Mouse (Mus musculus) kidney, adult 10 weeks (tissue): ENCODE results near the gene Birc5. TPM values are rescaled to one million over a fixed set of nuclear protein-coding genes. Genes with fewer than 3 reads are reported as not detected.

Experiments
- polyA plus RNA-seq: library from polyadenylated mRNA; stranded (reverse); fragments of 350-450 nt; fragmentation: Illumina TruSeq; extraction: RNeasy Lipid Tissue Mini Kit (QIAGEN cat#74804); gene quantifications from one replicate; pipeline ENCODE4 v1.2.3, GENCODE M21; 2014; ENCODE audit warnings: low read depth, low replicate concordance

Gene Birc5
- polyA plus RNA-seq: 0.57 TPM

DNA sequence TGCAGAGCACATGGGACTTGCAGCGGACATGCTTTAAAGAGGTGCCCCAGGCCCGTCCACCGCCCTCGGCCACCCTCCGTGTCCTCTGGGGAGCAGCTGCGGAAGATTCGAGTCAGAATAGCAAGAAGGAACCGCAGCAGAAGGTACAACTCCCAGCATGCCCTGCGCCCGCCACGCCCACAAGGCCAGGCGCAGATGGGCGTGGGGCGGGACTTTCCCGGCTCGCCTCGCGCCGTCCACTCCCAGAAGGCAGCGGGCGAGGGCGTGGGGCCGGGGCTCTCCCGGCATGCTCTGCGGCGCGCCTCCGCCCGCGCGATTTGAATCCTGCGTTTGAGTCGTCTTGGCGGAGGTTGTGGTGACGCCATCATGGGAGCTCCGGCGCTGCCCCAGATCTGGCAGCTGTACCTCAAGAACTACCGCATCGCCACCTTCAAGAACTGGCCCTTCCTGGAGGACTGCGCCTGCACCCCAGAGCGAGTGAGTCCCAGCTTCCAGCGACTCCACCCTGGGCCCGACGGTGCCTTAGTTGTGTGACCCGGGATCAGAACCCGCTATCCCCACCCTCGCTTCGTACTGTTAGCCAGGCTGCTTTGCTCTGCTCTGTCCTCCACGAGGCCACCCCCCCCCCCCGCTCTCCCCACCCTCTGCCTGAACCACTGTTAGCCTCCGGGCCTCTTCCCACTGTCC lies at the start of gene Birc5:
Gene Birc5 (plus strand): TSS at position 267 of the 687 bp plus-strand sequence.

DNA sequence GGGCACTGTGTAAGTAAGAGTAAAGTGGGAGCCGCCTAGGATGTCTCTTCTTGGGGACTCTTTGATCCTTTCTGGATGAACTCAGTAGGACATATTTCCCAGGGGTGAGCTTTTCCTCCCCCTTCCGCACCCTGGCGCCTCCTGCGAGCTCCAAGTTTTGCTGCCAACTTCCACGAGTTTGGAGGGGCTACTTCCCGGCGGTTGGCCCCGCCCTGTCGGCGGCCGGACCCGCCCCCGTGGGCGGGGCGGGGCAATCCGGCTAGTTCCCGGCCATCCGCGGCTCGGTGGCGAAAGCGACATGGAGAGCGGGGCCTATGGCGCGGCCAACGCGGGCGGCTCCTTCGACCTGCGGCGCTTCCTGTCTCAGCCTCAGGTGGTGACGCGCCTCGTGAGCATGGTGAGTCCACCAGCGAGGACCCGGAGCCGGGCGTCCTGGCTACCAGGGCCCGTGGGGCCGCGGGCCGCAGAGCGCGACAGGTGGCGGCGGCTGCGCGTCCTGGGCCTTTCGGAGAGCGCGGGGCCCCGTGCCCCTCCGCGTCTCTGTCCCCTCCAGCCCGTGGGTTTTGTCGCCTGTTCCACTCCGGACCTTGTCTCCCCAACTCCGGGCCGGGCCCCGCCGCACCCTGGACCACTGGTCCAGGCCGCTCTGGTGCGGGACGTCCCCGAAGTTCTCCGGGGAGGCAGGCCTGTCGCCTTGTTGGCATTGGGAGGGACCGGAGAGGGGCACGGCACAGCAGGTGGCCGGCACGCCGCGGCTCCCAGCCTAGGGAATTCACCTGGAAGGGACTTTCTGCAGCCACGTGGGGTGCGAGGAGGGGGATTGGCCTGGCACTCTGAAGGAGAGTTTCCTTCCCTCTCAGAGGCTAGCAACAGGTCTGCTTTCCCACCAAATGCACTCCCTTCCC lies 39.4 kb upstream of the Birc5 start, which contains the start of the genes Gm20708 and Syngr2:
Gene Gm20708 (plus strand): TSS at position 262 of the 905 bp plus-strand sequence.
Gene Syngr2 (plus strand): TSS at position 262 of the 905 bp plus-strand sequence.

DNA sequence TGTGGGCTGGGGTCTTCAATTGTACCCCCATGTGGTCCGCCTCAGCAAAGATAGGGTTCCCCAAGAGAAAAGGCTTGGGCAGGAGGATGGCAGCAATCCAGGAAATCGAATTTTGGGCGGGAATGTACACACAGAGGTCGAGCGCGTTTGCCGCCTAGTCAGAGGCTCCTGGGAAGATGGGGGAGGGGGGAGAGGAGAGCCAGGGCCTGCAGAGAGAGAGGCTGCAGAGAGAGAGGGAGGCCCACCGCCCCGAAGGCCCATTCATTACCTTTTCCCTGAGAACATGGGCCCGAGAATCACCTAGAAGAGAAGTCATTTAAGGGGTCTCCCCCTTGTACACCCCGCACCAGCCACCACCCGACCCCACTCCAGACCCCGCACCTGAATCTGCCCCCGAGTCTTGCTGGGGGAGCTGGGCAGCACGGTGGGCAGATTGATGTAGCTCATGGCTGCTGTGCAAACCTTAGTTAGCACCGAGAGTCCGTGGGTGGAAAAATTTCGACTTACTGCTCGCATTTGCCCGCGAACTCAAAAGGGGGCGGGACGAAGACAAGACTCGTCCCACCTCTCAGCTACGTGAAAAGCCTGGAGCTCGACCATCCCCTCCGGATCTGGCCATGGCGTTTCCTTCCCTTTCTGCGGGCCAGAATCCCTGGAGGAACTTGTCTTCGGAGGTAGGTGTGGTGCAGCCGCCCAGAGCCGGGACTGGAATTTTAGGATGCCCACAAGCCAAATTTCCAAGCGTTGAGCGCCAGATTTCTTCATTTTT lies 23.5 kb upstream of the Birc5 start, which contains the start of the genes Afmid and Tk1:
Gene Afmid (plus strand): TSS at position 592 of the 769 bp plus-strand sequence.
Gene Tk1 (minus strand): TSS at position 760 of the 769 bp plus-strand sequence.

DNA sequence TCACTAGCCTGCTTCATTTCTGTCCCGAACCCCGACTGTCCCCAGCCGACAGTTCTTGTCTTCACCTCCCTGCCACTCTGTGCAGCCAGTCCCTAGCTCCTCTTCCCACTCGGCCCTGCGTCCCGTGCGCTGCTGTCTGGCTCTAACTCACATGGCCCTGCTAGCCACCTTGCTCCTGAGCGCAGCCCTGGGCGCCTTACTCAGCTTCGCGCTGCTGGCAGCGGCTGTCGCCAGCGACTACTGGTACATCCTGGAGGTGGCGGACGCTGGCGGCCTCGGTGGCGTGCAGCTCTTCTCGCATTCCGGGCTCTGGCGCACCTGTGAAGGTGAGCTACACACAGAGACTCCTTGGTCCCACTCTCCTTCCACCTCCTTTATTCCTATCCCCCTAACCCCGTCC lies 11.6 kb downstream of the Birc5 start, which contains the start of gene Tmem235:
Gene Tmem235 (plus strand): TSS at position 152 of the 400 bp plus-strand sequence.

DNA sequence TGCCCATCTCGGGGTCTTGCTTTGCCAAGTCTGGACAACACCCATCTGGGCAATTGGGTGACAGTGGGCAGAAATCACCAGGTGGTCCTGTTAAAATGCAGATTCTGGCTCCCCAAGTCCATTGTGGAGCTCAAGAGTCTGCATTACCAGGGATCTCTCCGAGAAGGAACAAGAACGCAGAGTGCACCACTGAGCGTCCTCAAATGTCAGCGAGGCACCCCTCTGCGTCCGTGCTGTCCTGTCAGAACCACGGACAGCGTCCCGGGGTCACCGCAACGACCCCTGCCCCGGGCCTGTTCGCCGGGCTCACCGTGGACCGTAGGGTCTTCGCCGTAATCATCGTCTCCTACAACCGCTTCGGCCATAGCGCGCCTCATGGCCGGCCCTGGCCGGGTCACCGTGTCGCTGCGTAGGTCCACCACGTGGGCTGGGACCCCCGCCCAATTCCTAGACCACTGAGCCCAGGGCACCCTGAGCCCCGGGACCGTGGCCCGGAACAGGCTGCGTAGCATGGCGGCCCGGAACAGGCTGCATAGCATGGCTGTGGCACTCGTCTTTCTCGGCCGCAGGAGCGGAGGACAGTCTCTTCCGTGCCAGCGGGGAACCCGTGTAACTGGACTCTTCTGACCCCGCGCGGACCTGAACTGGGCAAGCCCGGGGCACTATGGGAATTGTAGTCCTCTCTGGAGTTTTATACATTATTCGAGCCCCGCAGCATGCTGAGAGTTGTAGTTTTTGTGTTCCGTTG lies 24.0 kb downstream of the Birc5 start, which contains the start of gene Tha1:
Gene Tha1 (minus strand): TSS at position 621 of the 748 bp plus-strand sequence.

Other genes starting within 250 kb of the Birc5 start
- gene Tnrc6c, start 195.0 kb upstream of the Birc5 start, polyA plus RNA-seq: 4.9 TPM
- not detected for gene Tmc8, start 67.2 kb upstream of the Birc5 start, polyA plus RNA-seq
- gene Tmc6, start 67.1 kb upstream of the Birc5 start, polyA plus RNA-seq: 0.93 TPM
- not detected for gene 6030468B19Rik, start 51.6 kb upstream of the Birc5 start, polyA plus RNA-seq
- gene Gm20708, start 39.6 kb upstream of the Birc5 start, polyA plus RNA-seq: 20.1 TPM
- 5.9 TPM for gene Syngr2, start 39.6 kb upstream of the Birc5 start, polyA plus RNA-seq
- gene Afmid, start 23.3 kb upstream of the Birc5 start, polyA plus RNA-seq: 7.1 TPM
- gene Tk1, start 23.2 kb upstream of the Birc5 start, polyA plus RNA-seq: not detected
- gene Tmem235, start 11.5 kb downstream of the Birc5 start, polyA plus RNA-seq: not detected
- 0.24 TPM for gene Tha1, start 24.2 kb downstream of the Birc5 start, polyA plus RNA-seq
- 0.20 TPM for gene Socs3, start 120.8 kb downstream of the Birc5 start, polyA plus RNA-seq
- gene Pgs1, start 137.0 kb downstream of the Birc5 start, polyA plus RNA-seq: 2.5 TPM